Mouse (Mus musculus): ENCODE data around the gene Slc6a11.

Slc6a11 gene

DNA sequence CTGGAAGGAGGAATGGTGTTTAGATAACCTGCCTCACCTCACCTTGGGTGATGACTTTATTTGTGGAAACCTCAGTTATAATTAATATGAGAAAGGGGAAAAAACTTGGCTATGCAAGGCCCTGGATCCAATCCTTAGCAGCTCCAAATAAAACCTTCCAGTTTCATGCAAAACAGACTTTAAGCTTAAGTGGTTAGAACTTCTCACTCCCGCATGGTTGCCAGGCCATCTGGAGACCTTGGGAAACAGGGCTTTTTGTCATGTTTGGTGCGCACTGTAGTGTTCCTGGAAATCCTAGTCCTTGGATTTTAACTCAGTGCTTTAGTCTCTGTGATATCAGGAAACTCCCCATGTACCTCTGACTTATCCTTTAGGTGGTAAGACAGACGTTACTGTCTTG is 47.1 kb downstream of the Slc6a11 start:
- DNase-seq (ENCODE audit: low read depth in 1 of 2, low spot score in 2 of 2): no peak

DNA sequence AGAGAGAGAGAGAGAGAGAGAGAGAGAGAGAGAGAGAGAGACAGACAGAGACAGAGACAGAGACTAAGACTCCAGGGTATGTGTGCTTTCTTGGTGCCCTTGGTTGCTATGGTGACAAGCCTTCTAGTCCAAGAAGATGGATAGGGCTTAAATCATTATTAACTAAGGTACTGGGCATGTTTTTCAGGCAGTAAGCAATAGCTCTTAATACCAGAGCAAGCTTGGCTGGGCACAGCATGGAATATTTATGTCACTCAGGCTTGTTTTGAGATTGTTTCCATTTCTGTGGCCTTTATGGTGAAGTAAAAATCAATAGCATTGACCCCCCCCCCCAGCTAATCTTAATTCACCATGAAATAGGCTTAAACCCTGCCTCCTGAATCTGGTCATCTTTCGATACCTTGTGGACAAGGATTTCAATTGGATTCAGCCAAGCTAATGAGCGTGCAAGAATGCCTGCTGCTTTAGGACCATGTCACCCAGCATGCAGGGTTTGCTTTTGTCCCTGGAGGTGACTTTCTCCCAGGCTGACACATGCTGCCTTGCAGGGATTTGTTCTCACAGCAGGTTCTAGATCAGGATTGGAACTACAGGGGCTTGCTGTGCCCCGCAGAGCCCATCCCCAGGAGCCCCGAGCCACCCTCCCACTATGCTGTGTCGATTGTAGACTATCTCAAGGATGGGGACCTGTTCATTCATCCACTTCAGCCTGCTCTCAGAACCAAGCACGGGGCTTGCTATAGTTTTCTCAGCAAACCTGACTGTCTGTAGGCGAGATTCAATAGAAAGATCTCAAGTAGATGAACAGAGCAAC is 51.5 kb downstream of the Slc6a11 start:
- DNase-seq (ENCODE audit: low read depth in 1 of 2, low spot score in 2 of 2): no peak

DNA sequence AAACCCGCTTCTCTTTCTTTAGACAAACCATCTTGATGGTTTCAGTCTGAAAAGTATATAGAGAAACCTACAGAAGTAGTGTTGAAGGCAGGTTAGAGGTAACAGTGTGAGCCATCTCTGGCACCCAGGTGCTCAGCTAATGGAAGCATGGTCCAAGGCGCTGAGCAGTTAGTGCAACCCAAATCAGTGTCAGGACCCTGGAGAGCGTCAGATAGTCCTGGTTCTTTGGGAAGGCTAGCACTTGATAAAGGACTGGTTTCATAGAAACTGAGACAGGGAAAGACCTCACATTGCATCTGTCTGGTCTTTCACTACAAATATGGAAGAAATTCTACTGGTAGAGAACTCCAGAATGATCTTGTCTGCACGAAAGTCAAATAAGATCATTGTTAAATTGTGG is 56.1 kb downstream of the Slc6a11 start:
- DNase-seq (ENCODE audit: low read depth in 1 of 2, low spot score in 2 of 2): no peak

DNA sequence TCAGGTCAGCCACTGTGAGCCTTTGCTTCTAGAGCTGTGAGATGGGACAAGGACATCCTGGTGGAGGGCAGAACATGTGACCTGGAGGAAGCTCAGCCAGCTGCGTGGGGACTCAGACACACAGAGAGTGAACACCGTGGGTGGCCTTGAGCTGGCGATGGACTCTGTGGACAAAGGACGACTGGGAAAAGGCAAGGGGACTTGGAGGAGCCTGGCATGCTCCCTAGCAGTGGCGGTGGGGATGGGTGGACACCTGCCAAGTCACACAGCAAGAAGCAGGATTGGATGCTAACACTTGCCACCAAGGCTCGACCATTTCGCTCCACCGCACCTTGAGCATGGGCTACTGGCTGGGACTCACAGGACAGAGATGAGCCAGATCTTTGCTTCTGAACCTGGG is 57.8 kb downstream of the Slc6a11 start:
- DNase-seq (ENCODE audit: low read depth in 1 of 2, low spot score in 2 of 2): no peak

DNA sequence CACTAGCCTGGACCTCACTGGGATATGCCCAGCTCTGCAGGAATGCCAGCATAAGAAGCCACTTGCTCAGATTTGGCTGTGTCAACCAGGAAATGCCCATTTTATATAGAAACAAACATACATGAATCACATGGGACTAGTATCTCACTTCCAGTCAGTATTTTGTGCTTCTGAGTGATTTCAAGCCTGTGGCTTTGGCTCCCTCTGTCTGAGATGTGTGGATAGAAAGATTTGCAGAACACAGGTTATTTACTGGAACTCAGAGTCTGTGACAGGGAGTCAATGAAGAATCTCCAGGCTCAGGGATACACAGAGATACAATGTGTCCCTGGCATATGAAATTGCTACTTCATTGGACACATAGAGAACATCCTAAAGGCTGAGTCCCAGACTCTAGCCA is 65.0 kb downstream of the Slc6a11 start:
- DNase-seq (ENCODE audit: low read depth in 1 of 2, low spot score in 2 of 2): no peak

DNA sequence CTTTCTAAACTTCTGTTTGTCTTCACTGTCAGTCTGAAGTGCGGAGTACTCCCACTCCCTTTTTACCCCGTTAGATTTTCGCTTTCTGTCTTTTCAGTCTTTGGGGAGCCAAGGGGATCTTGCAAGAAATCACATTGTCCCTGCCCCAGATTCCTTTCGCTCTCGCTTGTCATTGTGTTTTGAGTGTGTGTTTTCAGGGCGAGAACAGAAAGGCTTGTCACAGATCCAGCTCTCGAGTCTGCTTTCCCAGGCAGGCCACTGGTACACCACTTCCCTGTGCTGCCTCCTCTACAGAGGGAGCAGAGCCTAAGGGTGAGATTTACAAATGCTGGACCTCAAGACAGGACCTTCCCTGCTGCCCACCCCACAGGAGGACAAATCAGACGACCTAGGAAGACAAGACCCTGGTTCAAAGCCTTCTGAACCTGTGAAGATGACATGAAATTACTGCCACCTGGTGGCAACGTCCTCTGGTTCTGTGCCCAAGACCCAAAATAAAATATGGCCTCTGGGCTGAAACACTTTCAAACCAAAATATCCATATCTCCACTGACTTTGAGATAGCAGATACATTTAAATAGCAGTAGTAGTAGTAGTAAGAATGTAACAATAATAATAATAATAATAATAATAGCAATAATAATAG is 68.3 kb downstream of the Slc6a11 start:
- DNase-seq (ENCODE audit: low read depth in 1 of 2, low spot score in 2 of 2): no peak

- no peak for DNase-seq (ENCODE audit: low read depth in 1 of 2, low spot score in 2 of 2)
Observed at GRCm38 (mm10) chr6:114204557-114204956, 73.5 kb downstream of the Slc6a11 start.

DNA sequence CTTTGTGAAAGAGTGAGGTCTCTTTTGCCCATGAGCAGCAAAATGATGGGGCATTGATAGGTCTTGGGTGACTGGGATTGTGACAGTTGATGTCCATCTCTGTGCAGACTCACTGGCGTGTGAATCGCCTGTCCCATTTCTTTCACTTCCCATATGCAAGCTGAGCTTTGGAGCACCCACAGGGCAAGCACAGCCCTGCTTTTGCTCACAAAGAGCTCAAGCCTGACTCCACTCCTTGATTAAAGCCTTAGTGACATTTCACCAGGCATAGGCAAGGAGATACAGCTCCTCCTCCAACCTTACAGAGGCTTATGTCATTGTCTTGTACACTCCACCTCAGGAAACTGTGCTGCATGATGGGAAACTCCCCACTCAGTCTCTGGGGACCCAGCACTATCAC is 77.3 kb downstream of the Slc6a11 start:
- no peak for DNase-seq (ENCODE audit: low read depth in 1 of 2, low spot score in 2 of 2)

DNA sequence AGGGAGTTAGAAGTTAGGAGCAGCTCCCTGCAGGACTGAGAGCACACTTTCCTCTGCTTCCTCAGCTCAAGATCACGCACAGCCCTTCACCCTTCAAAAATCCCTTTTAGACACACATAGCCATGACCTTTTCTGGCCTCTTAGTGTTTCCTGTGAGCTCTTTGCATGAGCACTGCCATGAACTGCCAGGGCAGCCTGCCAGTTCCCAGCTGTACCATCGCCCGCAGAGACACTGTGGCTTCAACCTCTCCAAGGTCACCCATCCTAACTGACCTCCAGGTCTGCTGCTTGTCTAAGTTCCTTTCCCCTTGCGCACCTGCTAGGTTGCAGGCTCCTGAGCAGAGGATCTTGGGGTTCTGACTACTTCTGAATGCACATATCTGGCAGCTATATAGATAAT is 83.4 kb downstream of the Slc6a11 start:
- DNase-seq (ENCODE audit: low read depth in 1 of 2, low spot score in 2 of 2): no peak

DNA sequence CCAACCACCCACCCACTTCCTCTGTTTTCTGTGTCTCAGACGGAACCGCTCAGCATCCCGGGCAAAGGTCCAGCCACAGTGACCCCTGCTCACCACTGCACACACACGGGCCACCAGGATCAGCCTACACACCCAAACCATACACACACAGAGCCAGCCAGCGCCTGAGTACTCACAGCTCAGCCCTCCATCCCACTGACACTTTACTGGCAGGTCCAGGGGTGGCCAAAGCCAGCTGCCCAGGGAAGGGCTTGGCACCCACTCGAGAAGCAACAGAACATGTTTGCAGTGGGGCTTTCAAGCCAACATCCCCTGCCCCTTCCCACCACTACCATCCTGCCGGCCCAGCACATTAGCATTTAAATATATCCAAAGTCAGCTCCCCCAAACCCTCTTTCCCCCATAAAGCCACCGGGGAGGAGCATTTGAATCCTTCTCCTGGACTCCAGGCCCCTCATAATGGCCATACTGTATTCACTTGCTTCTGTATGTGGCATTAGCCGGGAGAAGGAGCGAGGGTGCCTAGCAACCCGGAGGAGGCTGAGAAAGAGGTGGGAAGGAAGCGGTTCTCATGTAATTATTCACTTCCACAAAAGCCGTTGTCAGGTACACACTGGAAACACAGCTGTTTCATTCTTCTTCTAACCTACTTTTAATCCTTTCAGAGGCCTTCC is 85.8 kb downstream of the Slc6a11 start:
- DNase-seq (ENCODE audit: low read depth in 1 of 2, low spot score in 2 of 2): no peak

DNA sequence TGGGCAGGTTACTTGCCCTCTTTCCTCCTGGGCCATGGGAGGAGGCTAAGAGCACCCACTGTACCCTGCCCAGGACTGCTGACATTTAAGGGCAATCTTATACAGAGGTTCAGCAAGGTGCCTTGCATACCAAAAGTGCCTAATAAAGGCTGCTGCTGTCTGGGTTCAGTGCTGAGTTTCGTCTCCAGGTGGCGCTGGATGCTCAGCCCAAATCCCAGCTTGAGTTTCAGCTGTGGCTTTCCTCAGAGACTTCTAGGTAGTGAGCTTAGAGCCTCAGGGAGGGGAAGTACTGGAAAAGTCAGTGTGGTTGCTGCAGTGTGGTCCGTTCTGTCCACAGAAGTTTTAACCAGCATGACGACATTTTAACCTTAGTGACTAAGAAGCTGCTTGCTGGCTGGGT is 93.4 kb downstream of the Slc6a11 start:
- no peak for DNase-seq (ENCODE audit: low read depth in 1 of 2, low spot score in 2 of 2)

- no peak for DNase-seq (ENCODE audit: low read depth in 1 of 2, low spot score in 2 of 2)
Observed at GRCm38 (mm10) chr6:114227378-114227777, 96.3 kb downstream of the Slc6a11 start.

- DNase-seq (ENCODE audit: low read depth in 1 of 2, low spot score in 2 of 2): no peak
Observed at GRCm38 (mm10) chr6:114228196-114228595, 97.2 kb downstream of the Slc6a11 start.

DNA sequence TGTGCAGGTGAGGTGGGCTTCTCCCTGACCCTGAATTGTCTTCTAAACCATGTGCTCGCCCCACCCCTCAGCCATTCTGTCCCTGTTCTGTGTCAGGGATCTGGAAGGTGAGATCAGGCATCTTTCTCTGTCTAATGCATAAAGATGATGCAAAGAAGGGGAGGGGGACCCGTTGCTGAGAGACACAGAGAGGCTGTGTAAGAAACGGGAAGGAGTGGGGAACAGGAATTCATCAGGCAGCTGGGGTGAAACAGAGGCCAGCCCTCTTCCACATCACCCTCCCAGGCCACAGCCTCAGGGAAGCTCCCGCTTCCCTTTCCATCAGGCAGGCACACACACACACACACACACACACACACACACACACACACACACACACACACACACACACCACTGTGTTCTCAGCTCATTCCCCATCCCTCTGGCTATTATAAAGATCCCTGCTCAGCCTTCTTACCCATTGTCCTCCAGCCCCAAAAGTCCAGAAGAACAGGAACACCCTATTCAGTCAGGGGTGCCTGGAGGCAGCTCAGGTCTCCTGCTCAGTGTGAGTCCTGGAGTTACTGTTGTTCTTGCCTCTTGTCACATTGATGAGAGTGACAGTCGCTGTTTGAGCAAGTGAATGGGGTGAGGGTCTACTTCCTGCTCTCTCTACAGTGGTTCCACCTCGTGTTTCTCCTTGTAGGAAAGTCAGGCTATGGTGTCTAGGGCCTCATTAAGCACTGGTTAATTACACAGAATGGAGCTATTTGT is 108.0 kb downstream of the Slc6a11 start:
- DNase-seq (ENCODE audit: low read depth in 1 of 2, low spot score in 2 of 2): no peak

DNA sequence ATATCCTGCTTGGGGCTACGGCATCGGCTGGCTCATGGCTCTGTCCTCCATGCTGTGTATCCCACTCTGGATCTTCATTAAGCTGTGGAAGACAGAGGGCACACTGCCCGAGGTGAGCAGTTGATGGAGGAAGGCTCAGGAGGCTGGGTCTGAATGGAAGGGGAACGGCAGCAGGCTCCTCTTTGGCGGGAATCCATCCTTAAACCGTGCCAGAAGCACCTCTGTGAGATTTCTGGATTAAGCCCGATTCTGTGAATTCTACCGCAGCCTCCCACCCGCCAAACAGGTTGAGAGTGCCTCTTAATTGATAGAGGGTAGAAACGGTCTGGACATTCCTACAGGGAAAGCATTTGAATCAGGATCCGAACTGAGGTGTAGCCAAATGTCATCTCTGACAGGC is 114.6 kb downstream of the Slc6a11 start:
- no peak for DNase-seq (ENCODE audit: low read depth in 1 of 2, low spot score in 2 of 2)

DNA sequence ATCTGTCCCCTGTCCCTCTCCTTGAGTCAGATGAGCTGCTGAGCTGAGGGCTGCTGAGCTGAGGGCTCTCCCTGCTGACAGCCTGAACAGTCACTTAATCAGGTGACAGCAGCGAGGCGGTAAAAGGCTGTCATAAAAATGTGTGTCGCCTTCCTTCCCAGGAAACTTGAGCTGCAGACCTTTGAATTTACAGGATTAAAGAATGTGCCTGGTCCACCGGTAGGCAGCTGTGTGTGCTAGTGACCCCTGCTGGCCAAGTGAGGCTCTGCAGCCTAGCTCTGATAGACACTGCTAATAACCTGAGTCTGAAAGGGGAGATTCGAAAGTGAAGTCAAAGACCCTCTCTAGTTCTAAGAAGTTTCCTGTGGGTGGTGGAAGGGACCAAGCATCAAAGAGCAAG is 119.3 kb downstream of the Slc6a11 start:
- peak in 1 of 2 experiments; percentile 15 for DNase-seq (ENCODE audit: low read depth in 1 of 2, low spot score in 2 of 2)

GRCm38 (mm10) chr6:114254927-114255326 is 123.9 kb downstream of the Slc6a11 start:
- no peak for DNase-seq (ENCODE audit: low read depth in 1 of 2, low spot score in 2 of 2)

- no peak for DNase-seq (ENCODE audit: low read depth in 1 of 2, low spot score in 2 of 2)
Observed at GRCm38 (mm10) chr6:114257762-114258361, 126.8 kb downstream of the Slc6a11 start.

GRCm38 (mm10) chr6:114258661-114259193 is 127.7 kb downstream of the Slc6a11 start:
- no peak for DNase-seq (ENCODE audit: low read depth in 1 of 2, low spot score in 2 of 2)

GRCm38 (mm10) chr6:114261609-114262008 is 130.6 kb downstream of the Slc6a11 start:
- no peak for DNase-seq (ENCODE audit: low read depth in 1 of 2, low spot score in 2 of 2)

DNA sequence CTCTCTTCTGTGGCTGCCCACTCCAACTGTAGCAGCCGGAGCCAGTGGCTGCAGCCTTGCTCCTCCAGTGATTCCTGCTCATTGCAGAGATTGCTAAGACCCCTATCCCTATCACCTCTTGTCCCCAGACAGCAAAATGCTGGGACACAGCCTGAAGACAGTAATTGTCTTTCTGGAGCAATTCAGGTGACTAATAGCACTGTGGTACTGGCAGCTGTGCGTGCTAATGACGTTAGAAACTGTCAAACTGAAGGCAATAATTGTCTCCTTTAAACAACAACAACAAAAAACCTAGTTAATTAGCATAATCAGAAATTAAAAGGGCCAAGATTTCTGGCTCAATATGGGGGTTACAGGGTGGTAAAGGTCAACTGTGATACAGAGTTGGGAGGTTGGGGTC is 133.0 kb downstream of the Slc6a11 start:
- DNase-seq (ENCODE audit: low read depth in 1 of 2, low spot score in 2 of 2): no peak
